Mouse (Mus musculus) layer of hippocampus, adult 18-20 months (tissue): ENCODE results near the gene Rnf149. TPM values are rescaled to one million over a fixed set of nuclear protein-coding genes. Genes with fewer than 3 reads are reported as not detected.
"Not testable (repeated sequence)": the region's sequence is repeated elsewhere in the genome, so short reads cannot be mapped to it uniquely, and the experiment has no call there.

Experiments
- DNase-seq, 2 experiments: peaks; one replicate each; pipeline ENCODE4 v3.0.0; 2022; ENCODE audit warnings: low spot score in 2 of 2
- long read RNA-seq: library from polyadenylated mRNA; stranded (forward); transcript quantifications from one replicate; pipeline ENCODE4 v2.0.0, GENCODE M21; 2021
- total RNA-seq, 2 experiments: library from RNA; stranded (reverse); gene quantifications; 2 replicates each; pipeline ENCODE4 v1.2.3; 2021

Gene Rnf149
- total RNA-seq: 10 to 100 TPM; 32.1 to 35.4 TPM
- long read RNA-seq, transcript Rnf149-201 (7 exons, 2,492 nt): major isoform, 39 of 51 reads
- long read RNA-seq, partial matches to known transcripts: 1 of 51 reads
- long read RNA-seq, other reads (novel, unspliced or antisense): 11 of 51 reads

GRCm38 (mm10) chr1:39577253-39577705 is at the start of gene Rnf149:
Gene Rnf149, minus strand, starts transcription at chr1:39577405.
- peak; percentile 95 to 97 for DNase-seq

DNA sequence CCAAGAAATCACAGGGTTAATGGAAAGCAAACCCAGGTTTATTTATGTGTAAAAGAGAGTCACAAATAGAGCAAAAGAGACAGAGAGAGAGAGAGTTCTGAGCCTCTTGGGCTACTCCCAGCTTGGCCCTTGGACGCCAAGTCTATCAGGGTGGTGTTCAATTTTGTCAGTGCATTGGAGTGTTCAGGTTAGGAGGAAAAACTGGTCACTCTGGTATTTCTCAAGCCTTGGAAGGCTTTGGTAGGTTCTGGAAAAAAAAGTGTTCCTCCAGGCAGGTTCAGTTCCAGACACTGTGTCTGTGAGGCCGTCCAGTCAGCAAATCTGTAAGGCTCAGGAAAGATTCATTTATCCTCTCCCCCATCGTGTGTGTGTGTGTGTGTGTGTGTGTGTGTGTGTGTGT is 48.3 kb upstream of the Rnf149 start:
- DNase-seq: no peak

- DNase-seq: no peak
These were observed 46.5 kb upstream of the Rnf149 start for GRCm38 (mm10) chr1:39623729-39624128.

DNA sequence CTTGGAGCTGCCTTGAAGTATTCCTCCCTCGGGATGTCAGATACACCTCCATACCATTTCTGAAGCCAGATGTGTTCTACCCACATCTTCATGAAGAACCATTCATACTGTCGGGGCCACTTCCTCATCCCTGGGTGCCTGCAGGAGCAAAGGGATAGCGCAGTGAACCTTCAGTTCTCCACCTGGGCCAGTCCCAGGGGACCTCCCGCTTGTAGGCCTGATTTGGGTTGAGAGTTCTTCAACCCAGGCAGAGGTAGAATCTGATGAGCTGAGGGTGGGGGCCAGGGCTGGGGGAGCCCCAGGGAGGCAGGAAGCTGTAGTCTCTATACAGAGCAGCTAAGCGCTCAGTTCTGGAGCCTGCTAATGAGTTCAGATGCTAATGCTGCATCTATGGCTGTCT is 45.9 kb upstream of the Rnf149 start:
- no peak for DNase-seq

GRCm38 (mm10) chr1:39618524-39618923 is 41.3 kb upstream of the Rnf149 start:
- no peak for DNase-seq

DNA sequence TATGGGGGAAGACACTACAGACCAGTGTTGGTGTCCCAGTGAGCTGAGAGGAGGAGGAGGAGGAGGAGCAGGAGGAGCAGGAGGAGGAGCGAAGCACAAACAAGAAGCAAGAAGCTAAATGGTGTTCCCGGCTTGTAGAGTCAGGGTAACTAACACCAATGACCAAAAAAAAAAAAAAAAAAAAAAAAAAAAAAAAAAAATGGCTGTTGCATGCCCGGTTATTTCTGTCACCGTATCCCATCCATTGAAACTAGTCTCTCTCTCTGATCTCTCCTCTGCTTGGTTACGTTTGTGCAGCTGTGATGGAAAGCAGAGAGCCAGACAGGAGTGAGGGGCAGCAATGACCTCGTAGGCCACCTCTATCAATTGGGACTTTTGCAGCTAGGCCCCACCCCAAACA is 38.3 kb upstream of the Rnf149 start:
- no peak for DNase-seq

DNA sequence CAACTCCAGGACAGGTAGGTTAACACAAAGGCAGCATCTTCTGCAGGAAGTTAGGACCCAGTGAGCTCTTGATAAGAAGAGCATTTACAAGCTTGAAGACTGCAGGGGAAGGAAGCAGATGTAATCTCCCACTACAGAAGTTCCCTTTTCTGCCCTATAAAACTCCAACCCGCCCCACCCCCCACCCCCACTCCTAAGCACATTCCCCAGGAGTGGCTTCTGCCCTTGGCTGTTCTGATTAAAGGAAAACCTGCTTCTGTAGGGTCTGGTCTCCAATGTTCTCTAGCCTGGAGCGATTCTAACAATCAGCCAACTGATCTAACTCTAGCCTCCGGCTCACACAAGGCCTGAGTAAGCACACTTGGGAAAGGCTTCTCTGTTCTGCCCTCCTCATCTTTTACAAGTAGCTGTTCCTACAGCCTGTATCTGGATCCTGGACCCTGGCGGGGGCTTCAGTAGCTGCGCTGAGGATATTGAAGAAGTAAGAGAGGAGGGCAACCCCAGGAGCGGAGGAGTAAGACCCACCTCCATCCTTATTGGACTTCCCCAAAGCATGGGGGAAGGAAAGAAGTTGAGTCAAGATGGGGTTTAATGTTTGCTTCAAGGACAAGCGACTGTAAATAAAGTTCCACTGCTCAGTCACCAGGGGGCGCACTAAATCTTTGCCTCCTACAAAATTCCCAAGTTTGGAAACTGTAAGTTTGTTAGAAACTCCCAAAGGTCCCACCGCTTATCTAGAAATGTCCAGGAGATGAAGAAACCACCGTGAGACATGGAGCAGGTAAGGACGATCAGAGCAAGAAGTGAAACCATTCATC is 37.5 kb upstream of the Rnf149 start:
- peak; percentile 27 to 45 for DNase-seq

- DNase-seq: no peak
These were observed 35.9 kb upstream of the Rnf149 start for GRCm38 (mm10) chr1:39613061-39613460.

DNA sequence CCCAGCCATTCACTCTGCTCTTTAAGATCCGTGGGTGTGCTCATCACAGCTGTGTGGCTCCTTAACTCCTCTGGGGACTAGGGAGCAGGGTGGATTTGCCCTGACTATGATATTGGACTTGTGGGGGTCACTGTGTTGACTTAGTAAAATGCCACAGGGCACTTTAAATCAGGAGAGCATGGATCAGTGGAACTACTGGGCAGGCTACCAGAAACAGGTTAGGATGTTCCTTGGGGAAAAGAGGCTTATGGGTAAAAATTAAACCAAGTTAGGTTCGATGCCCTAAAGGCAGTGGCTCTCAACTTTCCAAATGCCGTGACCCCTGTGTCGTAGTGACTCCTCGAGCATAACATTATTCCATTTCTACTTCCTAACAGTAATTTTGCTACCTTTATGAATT is 35.3 kb upstream of the Rnf149 start:
- DNase-seq: no peak

DNA sequence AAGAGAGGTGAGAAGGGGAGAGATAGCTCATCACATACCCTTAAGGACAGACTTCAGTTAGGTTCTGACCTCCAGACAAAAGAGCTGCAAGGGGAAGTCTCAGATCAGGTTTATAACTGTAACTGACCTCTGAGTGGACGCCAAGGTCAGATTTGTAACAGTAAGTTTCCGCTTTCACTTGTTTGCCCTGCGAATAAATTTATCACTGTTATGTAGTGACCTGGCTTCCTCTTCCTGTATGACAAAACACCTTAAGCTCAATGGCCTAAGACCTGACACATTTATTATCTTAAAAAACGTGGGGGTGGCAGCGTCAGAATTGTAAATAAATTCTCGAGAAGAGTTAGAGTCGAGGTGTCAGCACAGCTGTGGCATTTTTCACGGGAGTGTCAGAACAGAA is 31.3 kb upstream of the Rnf149 start:
- no peak for DNase-seq

GRCm38 (mm10) chr1:39602477-39602876 is 25.3 kb upstream of the Rnf149 start:
- no peak for DNase-seq

DNA sequence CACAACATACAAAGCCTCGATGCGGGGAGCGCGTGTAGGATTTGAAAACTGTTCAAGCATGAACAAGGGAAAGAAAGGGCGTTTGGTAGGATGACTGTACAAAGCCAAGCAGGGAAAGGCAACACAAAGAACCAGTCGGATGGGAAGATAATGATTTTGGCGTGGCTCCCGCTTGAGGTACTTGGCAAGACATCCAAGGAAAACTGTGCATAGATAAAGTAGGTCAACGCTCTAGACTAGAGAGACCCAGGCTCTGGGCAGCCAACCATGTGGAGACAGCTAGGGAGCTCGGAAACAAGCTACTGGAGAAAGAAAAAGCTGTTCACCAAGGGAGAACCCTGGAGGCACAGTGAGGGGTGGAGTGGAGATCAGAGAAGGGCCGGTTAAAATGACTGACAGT is 21.5 kb upstream of the Rnf149 start:
- no peak for DNase-seq

DNA sequence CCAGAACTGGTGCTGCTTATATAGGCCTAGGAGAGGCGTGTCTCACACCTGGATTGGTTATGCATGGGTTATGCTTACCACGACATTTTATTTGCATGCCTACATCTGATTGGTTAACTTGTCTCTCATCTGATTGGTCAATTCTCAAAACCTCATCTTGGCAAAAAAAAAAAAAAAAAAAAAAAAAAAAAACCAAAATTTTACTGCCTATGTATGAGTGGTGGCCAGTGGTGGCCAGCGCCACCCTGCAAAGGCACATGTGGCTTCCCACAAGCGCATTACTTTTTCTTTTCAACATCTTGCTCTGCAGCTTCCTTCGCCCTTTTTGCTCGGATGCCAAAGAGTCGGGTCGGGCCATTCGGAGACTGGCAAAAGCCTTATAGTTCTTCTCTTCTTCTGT is 19.9 kb upstream of the Rnf149 start:
- DNase-seq: not testable (repeated sequence)

DNA sequence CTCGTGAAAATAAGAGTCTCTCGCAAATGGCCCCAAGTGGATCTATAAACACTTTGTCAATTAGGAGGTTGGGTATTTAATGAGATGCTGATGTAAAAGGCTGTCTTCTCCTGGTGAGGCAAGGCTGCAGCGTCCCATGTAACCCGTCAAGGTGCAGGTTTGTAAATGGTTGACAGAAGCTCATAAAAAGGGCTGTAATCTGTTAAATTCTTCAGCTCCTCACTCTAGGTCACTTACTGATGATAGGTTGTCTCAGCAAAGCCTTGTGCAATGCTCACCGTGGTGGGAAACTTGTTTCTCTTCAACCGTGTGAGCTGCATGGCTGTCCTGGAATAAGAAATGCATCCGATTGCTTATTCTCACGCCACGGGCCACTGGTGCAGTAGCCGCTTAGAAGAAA is 16.6 kb upstream of the Rnf149 start:
- DNase-seq: no peak

DNA sequence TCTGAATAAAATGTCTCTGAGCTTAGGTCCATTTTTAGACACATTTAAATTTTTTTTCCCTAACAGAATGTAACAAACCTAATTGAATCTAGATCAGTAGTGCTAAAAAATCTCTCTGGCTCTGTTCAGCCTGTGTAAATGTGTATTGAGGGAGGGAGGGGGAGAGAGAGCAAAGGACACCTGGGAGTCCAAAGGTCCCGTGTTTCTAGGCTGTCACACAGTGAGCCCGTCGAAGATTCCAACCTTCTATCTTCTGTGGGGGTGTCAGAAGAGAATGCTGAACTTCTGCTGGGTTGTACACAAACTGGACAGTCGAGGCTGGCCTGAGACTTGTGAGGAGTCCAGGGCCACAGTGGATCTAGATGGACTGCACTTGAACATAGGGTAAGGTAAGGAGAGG is 14.9 kb upstream of the Rnf149 start:
- no peak for DNase-seq

DNA sequence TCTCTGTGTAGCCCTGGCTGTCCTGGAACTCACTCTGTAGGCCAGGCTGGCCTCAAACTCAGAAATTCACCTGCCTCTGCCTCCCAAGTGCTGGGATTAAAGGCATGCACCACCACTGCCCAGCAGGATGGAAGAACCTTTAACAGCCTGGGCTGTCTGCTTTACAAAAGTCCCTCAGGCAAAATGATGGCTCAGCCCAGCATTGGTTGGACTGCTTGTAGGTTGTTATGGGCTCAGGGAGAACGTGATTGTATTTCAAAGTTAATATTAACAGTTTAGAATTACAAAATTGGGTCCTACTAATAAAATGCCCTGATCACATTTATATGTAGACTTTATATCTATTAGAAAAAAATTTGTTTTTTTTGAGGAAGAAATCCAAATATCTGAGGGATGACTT is 14.4 kb upstream of the Rnf149 start:
- not testable (repeated sequence) for DNase-seq

- no peak for DNase-seq
These were observed 13.0 kb upstream of the Rnf149 start for GRCm38 (mm10) chr1:39590193-39590592.

DNA sequence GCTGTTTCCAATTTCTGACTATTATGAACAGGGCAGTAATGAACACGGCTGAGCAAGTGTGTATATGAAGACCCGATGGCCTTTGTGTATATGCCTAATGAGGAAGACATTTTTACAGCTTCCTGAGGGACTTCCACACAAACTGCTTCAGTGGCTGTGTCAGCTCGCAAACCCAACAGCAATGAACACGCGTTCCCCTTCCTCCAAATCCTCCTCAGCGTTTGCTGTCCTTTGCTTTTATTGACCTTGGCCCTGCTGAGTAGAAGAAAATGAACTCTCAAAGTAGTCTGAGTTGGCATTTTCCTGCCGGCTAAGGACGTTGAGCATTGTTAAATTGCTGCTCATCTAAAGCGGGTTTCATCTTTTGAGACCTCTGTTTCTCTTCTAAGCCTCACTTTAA is 8.2 kb upstream of the Rnf149 start:
- DNase-seq: no peak

DNA sequence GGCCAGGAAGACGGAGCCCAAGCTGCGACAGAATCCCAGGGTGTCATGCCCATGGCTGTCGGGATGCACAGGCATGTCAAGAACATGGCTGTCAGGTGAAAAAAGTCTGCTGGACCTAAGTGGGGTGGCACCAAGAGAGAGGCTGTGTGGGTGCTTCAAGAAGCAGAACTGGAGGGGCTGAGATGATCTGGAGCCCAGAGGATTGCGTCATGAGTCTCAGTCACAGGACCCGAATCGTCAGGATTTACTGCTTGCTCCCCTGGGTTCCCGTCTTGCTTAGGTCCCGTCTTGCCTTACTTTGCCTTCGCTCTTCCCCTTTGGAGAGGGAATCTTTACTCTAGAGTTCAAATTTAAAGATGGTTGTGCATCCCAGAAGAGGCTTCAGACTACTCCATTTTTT is 6.0 kb upstream of the Rnf149 start:
- no peak for DNase-seq

DNA sequence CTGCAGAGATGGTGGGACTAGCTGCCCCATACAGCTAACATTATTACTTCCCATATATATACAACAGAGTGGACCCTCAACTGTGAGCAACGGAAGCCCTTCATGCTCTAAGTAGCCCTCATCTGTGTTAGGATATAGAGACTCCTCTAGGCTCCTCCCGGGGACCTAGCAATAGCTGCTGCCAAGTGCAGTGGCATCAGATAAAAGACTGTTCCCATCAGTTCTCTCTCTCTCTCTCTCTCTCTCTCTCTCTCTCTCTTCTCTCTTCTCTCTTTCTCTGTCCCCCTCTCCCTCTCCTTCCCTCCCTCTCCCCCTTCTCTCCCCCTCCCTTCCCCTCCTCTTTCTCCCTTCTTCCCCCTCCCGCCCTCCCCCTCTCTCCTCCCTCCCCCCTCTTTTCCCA is 4.0 kb upstream of the Rnf149 start:
- no peak for DNase-seq

- no peak for DNase-seq
These were observed 1.9 kb upstream of the Rnf149 start for GRCm38 (mm10) chr1:39579139-39579538.

DNA sequence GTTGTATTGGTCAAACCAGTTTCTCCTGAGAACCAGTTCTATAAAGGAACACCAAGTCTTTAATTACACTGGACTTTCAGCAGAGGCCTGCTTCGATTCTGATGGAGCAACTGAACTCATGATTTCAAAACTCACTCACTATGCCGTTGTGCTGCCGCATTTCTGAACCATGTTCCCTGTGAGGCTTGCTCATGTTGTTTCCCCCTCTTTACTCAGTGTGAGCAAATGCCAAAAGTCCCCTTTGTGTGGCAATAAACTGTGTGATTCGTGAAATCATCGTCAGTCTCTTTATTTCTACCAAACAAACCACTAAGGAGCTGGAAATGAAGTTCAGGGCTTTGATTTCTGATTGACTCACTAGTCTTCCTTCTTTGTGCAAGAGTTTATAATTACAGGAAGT is 1.2 kb upstream of the Rnf149 start:
- DNase-seq: no peak
